Mouse (Mus musculus) CH12.LX (cell line): ENCODE data around the gene Coasy.

ENCODE experiments used
- BHLHE40 ChIP-seq: IDR thresholded peaks from 2 replicates; pipeline ENCODE4 v1.6.1; 2011; ENCODE audit warnings: mild to moderate bottlenecking, low read depth, low read length, improper control_type of control experiment
- CTCF ChIP-seq, 2 experiments: IDR thresholded peaks in 1 of 2; conservative IDR thresholded peaks in 1 of 2; 2 replicates each; pipeline ENCODE4 v1.5.1; 2011 to 2012; ENCODE audit warnings: low read depth in 2 of 2, low read length in 2 of 2, improper control_type of control experiment in 1 of 2, inconsistent platforms in 1 of 2, mild to moderate bottlenecking in 1 of 2, moderate library complexity in 1 of 2
- EP300 ChIP-seq: IDR thresholded peaks from 2 replicates; pipeline ENCODE4 v1.6.1; 2011; ENCODE audit warnings: low read length, improper control_type of control experiment
- ETS1 ChIP-seq: conservative IDR thresholded peaks from 2 replicates; pipeline ENCODE4 v1.6.1; 2012; ENCODE audit warnings: low read depth, mild to moderate bottlenecking, inconsistent platforms, low read length, improper control_type of control experiment, moderate library complexity
- HCFC1 ChIP-seq: IDR thresholded peaks from 2 replicates; pipeline ENCODE4 v1.6.1; 2012; ENCODE audit warnings: low read depth, mild to moderate bottlenecking, inconsistent platforms, low read length, improper control_type of control experiment
- MEF2A ChIP-seq: IDR thresholded peaks from 2 replicates; pipeline ENCODE4 v1.6.1; 2014; ENCODE audit warnings: low read depth, mild to moderate bottlenecking, inconsistent platforms, low read length, improper control_type of control experiment, borderline replicate concordance
- NRF1 ChIP-seq: IDR thresholded peaks from 2 replicates; pipeline ENCODE4 v1.6.1; 2014; ENCODE audit warnings: low read depth, mild to moderate bottlenecking, inconsistent platforms, low read length, improper control_type of control experiment, moderate library complexity
- PAX5 ChIP-seq: IDR thresholded peaks from 2 replicates; pipeline ENCODE4 v1.6.1; 2012; ENCODE audit warnings: low read length, inconsistent platforms, mixed read lengths
- POLR2A ChIP-seq: IDR thresholded peaks from 2 replicates; pipeline ENCODE4 v1.6.1; 2011; ENCODE audit warnings: low read depth, mild to moderate bottlenecking, improper control_type of control experiment, low read length
- POLR2AphosphoS2 ChIP-seq: IDR thresholded peaks from 2 replicates; pipeline ENCODE4 v1.6.1; 2011; ENCODE audit warnings: low read depth, low read length, improper control_type of control experiment
- TCF12 ChIP-seq: IDR thresholded peaks from 2 replicates; pipeline ENCODE4 v1.6.1; 2014; ENCODE audit warnings: low read depth, mild to moderate bottlenecking, inconsistent platforms, low read length, improper control_type of control experiment
- USF1 ChIP-seq: IDR thresholded peaks from 2 replicates; pipeline ENCODE4 v1.6.1; 2014; ENCODE audit warnings: low read depth, mild to moderate bottlenecking, inconsistent platforms, low read length, improper control_type of control experiment
- ZKSCAN1 ChIP-seq: IDR thresholded peaks from 2 replicates; pipeline ENCODE4 v1.6.1; 2012; ENCODE audit warnings: low read depth, inconsistent platforms, low read length, improper control_type of control experiment, borderline replicate concordance

DNA sequence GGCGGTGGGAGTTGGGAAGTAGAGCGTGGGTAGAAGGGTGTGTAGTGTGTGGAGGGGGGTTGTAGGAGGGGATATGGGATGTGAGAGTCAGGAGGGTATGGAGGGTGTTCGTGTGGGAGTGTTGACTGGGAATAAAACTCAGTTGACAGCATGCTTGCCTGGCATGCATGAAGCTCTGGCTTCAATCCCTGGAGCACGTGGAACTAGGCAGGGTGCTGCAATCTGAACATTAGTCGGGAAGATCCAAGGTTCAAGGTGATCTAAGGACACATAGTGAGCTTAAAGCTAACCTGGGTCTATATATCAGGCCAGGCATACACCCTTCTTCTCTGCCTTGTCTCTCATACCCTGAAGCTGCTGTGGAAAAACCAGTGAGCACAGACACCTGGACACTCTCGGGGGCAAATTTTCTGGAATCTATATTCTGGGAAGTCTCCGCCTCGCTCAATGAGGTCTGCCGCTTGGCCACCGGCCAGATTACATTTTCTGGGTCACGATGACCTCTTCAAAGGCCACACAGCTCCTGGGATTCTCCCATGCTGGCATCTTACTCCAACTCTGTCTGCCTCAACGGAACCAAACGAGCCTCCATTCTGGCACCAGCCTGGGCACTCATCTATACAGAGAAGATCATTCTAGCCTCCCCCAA is 52.0 kb downstream of the Coasy start:
- TF ChIP-seq NRF1 = no peak
- no peak for TF ChIP-seq HCFC1
- no peak for TF ChIP-seq ETS1
- TF ChIP-seq USF1 = no peak
- TF ChIP-seq POLR2A = no peak
- no peak for TF ChIP-seq CTCF (conservative IDR thresholded peaks at IDR 0.05 in 1 of 2, IDR thresholded peaks at IDR 0.05 in 1 of 2; ENCODE audit: low read depth in 2 of 2, low read length in 2 of 2)
- TF ChIP-seq EP300 = no peak
- no peak for TF ChIP-seq PAX5
- no peak for TF ChIP-seq TCF12
- TF ChIP-seq POLR2AphosphoS2 = no peak
- TF ChIP-seq MEF2A = no peak
- TF ChIP-seq BHLHE40 = no peak
- no peak for TF ChIP-seq ZKSCAN1
